ENCODE assay signal across 9 mouse cellular contexts in genomic region chrX:74428146-74428825, GRCm38 (mm10). TPM values are rescaled to one million over a fixed set of nuclear protein-coding genes. Genes with fewer than 3 reads are reported as not detected.
DNase-seq lines count a peak whose midpoint lies in the region; ATAC-seq and TF ChIP-seq lines count a peak whose summit lies in the region.
"Had no signal": no experiment of that assay in that cellular context is flagged by ENCODE, and none has a peak within 500 bp of the region (broad histone marks: within the 10 kb centered on the region; RNA-seq: fewer than 3 reads in every experiment).

No protein-coding gene starts in this region.

- ATAC-seq in kidney, postnatal 0 days (replicated peaks; ENCODE audit: low FRiP score, low read depth) = peak; percentile 7; the same call in 1 of the 2 replicates
- ATAC-seq in embryonic facial prominence, embryonic 13.5 days (ENCODE audit: insufficient number of reproducible peaks, insufficient read depth, low FRiP score, low TSS enrichment, low read depth) = no peak
- peak; percentile 59 for ATAC-seq in neural tube, embryonic 14.5 days (ENCODE audit: low read depth)

- H3K27me3 ChIP-seq in kidney, postnatal 0 days (ENCODE audit: insufficient read depth, low read length) = no peaks in the 10 kb centered on the region
- H3K27me3 ChIP-seq in ES-Bruce4 (ENCODE audit: control insufficient read depth, insufficient read depth, low read length, poor library complexity, severe bottlenecking) = no peaks in the 10 kb centered on the region
- no peaks in the 10 kb centered on the region for H3K27me3 ChIP-seq in embryonic facial prominence, embryonic 13.5 days
- H3K27me3 ChIP-seq in limb, embryonic 10.5 days (ENCODE audit: low read depth, poor library complexity, severe bottlenecking) = peaks cover 6% of the 10 kb centered on the region; the same call in 1 of the 2 replicates
- H3K27me3 ChIP-seq in neural tube, embryonic 14.5 days (ENCODE audit: control insufficient read depth, insufficient read depth, low read length) = no peaks in the 10 kb centered on the region

- peak overlapping the region; percentile 53 for H3K4me3 ChIP-seq in kidney, postnatal 0 days (replicated peaks; ENCODE audit: low read depth, low read length)
- H3K4me3 ChIP-seq in ES-Bruce4 (ENCODE audit: low read depth, low read length) = peak overlapping the region; percentile 92
- H3K4me3 ChIP-seq in embryonic facial prominence, embryonic 13.5 days = peak overlapping the region; percentile 54
- H3K4me3 ChIP-seq in limb, embryonic 10.5 days = peak overlapping the region; percentile 61
- H3K4me3 ChIP-seq in neural tube, embryonic 14.5 days (ENCODE audit: low read depth, low read length) = peak overlapping the region; percentile 46

- TF ChIP-seq EP300 in ES-Bruce4 (IDR thresholded peaks at IDR 0.05; ENCODE audit: insufficient read depth, low read depth, low read length) = no peak

- H3K27ac ChIP-seq in kidney, postnatal 0 days = peak overlapping the region; percentile 90; the same call in 1 of the 2 replicates
- no peak overlapping the region for H3K27ac ChIP-seq in ES-Bruce4 (ENCODE audit: insufficient read depth, low read length)
- peak overlapping the region; percentile 66; the same call in 1 of the 2 replicates for H3K27ac ChIP-seq in embryonic facial prominence, embryonic 13.5 days
- H3K27ac ChIP-seq in limb, embryonic 10.5 days = peak overlapping the region; percentile 84
- H3K27ac ChIP-seq in neural tube, embryonic 14.5 days (ENCODE audit: low read depth, low read length) = peak overlapping the region; percentile 62; the same call in 1 of the 2 replicates

- 34% methylated on average over 35 of the region's 35 CpGs for WGBS in kidney, postnatal 0 days
- WGBS in embryonic facial prominence, embryonic 13.5 days = 36% methylated on average over 35 of the region's 35 CpGs
- WGBS in limb, embryonic 10.5 days = 14% methylated on average over 35 of the region's 35 CpGs
- 21% methylated on average over 35 of the region's 35 CpGs for WGBS in neural tube, embryonic 14.5 days

- peak overlapping the region; percentile 61 for H3K4me2 ChIP-seq in kidney, postnatal 0 days (ENCODE audit: low read length)
- H3K4me2 ChIP-seq in embryonic facial prominence, embryonic 13.5 days = peak overlapping the region; percentile 61
- H3K4me2 ChIP-seq in neural tube, embryonic 14.5 days (ENCODE audit: low read depth, low read length) = peak overlapping the region; percentile 47

- peak; percentile 3 for DNase-seq in kidney, postnatal 0 days (ENCODE audit: low spot score)
- no peak for DNase-seq in kidney, adult 18-20 months
- DNase-seq in limb, embryonic 10.5 days (ENCODE audit: low spot score) = peak; percentile 30
- no peak for DNase-seq in adrenal gland, postnatal 25 days
- no peak for DNase-seq in ovary, postnatal 10 days (ENCODE audit: low spot score)

- no peaks in the 10 kb centered on the region for H3K9me3 ChIP-seq in kidney, postnatal 0 days (replicated peaks; ENCODE audit: low read length)
- H3K9me3 ChIP-seq in ES-Bruce4 (replicated peaks; ENCODE audit: control insufficient read depth, insufficient read depth, low read length, poor library complexity, severe bottlenecking) = no peaks in the 10 kb centered on the region
- H3K9me3 ChIP-seq in embryonic facial prominence, embryonic 13.5 days = no peaks in the 10 kb centered on the region
- no peaks in the 10 kb centered on the region for H3K9me3 ChIP-seq in limb, embryonic 10.5 days (replicated peaks)
- H3K9me3 ChIP-seq in neural tube, embryonic 14.5 days (ENCODE audit: control insufficient read depth, low read length) = no peaks in the 10 kb centered on the region

- H3K4me1 ChIP-seq in kidney, postnatal 0 days (replicated peaks; ENCODE audit: insufficient read depth, low read length) = peaks cover 3% of the 10 kb centered on the region; the same call in 1 of the 2 replicates
- H3K4me1 ChIP-seq in ES-Bruce4 (ENCODE audit: control insufficient read depth, insufficient read depth, low read length) = no peaks in the 10 kb centered on the region
- H3K4me1 ChIP-seq in embryonic facial prominence, embryonic 13.5 days = 0 out of 2 replicates have a peak, but pooled peaks cover 5% of the 10 kb centered on the region
- H3K4me1 ChIP-seq in limb, embryonic 10.5 days = no peaks in the 10 kb centered on the region; the same call in 1 of the 2 replicates
- peaks cover 8% of the 10 kb centered on the region; the same call in 1 of the 2 replicates for H3K4me1 ChIP-seq in neural tube, embryonic 14.5 days (ENCODE audit: control insufficient read depth, insufficient read depth, low read length)

- peak overlapping the region; percentile 52; the same call in 1 of the 2 replicates for H3K9ac ChIP-seq in kidney, postnatal 0 days (ENCODE audit: low read depth, low read length)
- H3K9ac ChIP-seq in ES-Bruce4 (ENCODE audit: low read depth, poor library complexity, severe bottlenecking) = peak overlapping the region; percentile 79
- peak overlapping the region; percentile 70 for H3K9ac ChIP-seq in embryonic facial prominence, embryonic 13.5 days
- H3K9ac ChIP-seq in neural tube, embryonic 14.5 days (replicated peaks; ENCODE audit: low read depth, low read length) = peak overlapping the region; percentile 26; the same call in 1 of the 2 replicates

- H3K36me3 ChIP-seq in kidney, postnatal 0 days (ENCODE audit: insufficient read depth, low read length) = no peaks in the 10 kb centered on the region
- no peaks in the 10 kb centered on the region for H3K36me3 ChIP-seq in ES-Bruce4 (ENCODE audit: control insufficient read depth, insufficient read depth, low read length, poor library complexity, severe bottlenecking)
- H3K36me3 ChIP-seq in embryonic facial prominence, embryonic 13.5 days = no peaks in the 10 kb centered on the region
- H3K36me3 ChIP-seq in limb, embryonic 10.5 days = peaks cover 6% of the 10 kb centered on the region; the same call in 1 of the 2 replicates
- H3K36me3 ChIP-seq in neural tube, embryonic 14.5 days (ENCODE audit: control insufficient read depth, insufficient read depth, low read length) = no peaks in the 10 kb centered on the region

- TF ChIP-seq POLR2A in ES-Bruce4 (IDR thresholded peaks at IDR 0.05; ENCODE audit: insufficient read depth, low read length) = no peak

- no peak for TF ChIP-seq CTCF in kidney, postnatal 0 days (IDR thresholded peaks at IDR 0.05; ENCODE audit: low read depth)
- TF ChIP-seq CTCF in ES-Bruce4 (IDR thresholded peaks at IDR 0.05; ENCODE audit: low read depth, low read length) = no peak

RNA-seq across cellular contexts. Expression of gene G6pdx, which starts 0.7 kb away (rescaled TPM):
- 31.8 and 34.5 TPM in 2 replicates for polyA plus RNA-seq in kidney, postnatal 0 days (2015; fragmentation: Nextera tagmentation; extraction: Ambion mirVana)
- polyA plus RNA-seq in ES-Bruce4 (2011; ENCODE audit: insufficient read depth, insufficient read length, low read depth, missing spikeins) = 35.0 and 37.0 TPM in 2 replicates
- polyA plus RNA-seq in embryonic facial prominence, embryonic 13.5 days (2015; fragmentation: Nextera tagmentation; extraction: Ambion mirVana) = 49.1 and 54.5 TPM in 2 replicates
- polyA plus RNA-seq in limb, embryonic 10.5 days (2016; fragmentation: Nextera tagmentation; extraction: Ambion mirVana) = 53.8 and 54.9 TPM in 2 replicates
- polyA plus RNA-seq in neural tube, embryonic 14.5 days (2014; fragmentation: Nextera tagmentation; extraction: Ambion mirVana) = 53.4 and 57.2 TPM in 2 replicates
- total RNA-seq in adrenal gland, postnatal 25 days (2021) = 144 and 163 TPM in 2 replicates

RNA-seq across cellular contexts. Expression of gene Ikbkg, which starts 35.2 kb away (rescaled TPM):
- 17.1 and 18.1 TPM in 2 replicates for polyA plus RNA-seq in kidney, postnatal 0 days (2015; fragmentation: Nextera tagmentation; extraction: Ambion mirVana)
- polyA plus RNA-seq in ES-Bruce4 (2011; ENCODE audit: insufficient read depth, insufficient read length, low read depth, missing spikeins) = 16.4 and 20.5 TPM in 2 replicates
- 17.9 and 18.8 TPM in 2 replicates for polyA plus RNA-seq in embryonic facial prominence, embryonic 13.5 days (2015; fragmentation: Nextera tagmentation; extraction: Ambion mirVana)
- 16.7 and 17.8 TPM in 2 replicates for polyA plus RNA-seq in limb, embryonic 10.5 days (2016; fragmentation: Nextera tagmentation; extraction: Ambion mirVana)
- 18.3 and 19.2 TPM in 2 replicates for polyA plus RNA-seq in neural tube, embryonic 14.5 days (2014; fragmentation: Nextera tagmentation; extraction: Ambion mirVana)
- total RNA-seq in adrenal gland, postnatal 25 days (2021) = 61.3 and 84.3 TPM in 2 replicates

RNA-seq across cellular contexts. Expression of gene Fam3a, which starts 35.2 kb away (rescaled TPM):
- polyA plus RNA-seq in kidney, postnatal 0 days (2015; fragmentation: Nextera tagmentation; extraction: Ambion mirVana) = 37.0 and 37.1 TPM in 2 replicates
- 10.8 and 14.2 TPM in 2 replicates for polyA plus RNA-seq in ES-Bruce4 (2011; ENCODE audit: insufficient read depth, insufficient read length, low read depth, missing spikeins)
- 38.1 and 45.5 TPM in 2 replicates for polyA plus RNA-seq in embryonic facial prominence, embryonic 13.5 days (2015; fragmentation: Nextera tagmentation; extraction: Ambion mirVana)
- polyA plus RNA-seq in limb, embryonic 10.5 days (2016; fragmentation: Nextera tagmentation; extraction: Ambion mirVana) = 24.0 and 28.4 TPM in 2 replicates
- 36.4 and 37.1 TPM in 2 replicates for polyA plus RNA-seq in neural tube, embryonic 14.5 days (2014; fragmentation: Nextera tagmentation; extraction: Ambion mirVana)
- total RNA-seq in adrenal gland, postnatal 25 days (2021) = 22.2 and 26.2 TPM in 2 replicates

RNA-seq across cellular contexts. Expression of gene Gm6880, which starts 52.9 kb away (rescaled TPM):
- polyA plus RNA-seq in kidney, postnatal 0 days (2015; fragmentation: Nextera tagmentation; extraction: Ambion mirVana) = not detected in 2 replicates
- not detected in 2 replicates for polyA plus RNA-seq in ES-Bruce4 (2011; ENCODE audit: insufficient read depth, insufficient read length, low read depth, missing spikeins)
- polyA plus RNA-seq in embryonic facial prominence, embryonic 13.5 days (2015; fragmentation: Nextera tagmentation; extraction: Ambion mirVana) = not detected in 2 replicates
- not detected in 2 replicates for polyA plus RNA-seq in limb, embryonic 10.5 days (2016; fragmentation: Nextera tagmentation; extraction: Ambion mirVana)
- polyA plus RNA-seq in neural tube, embryonic 14.5 days (2014; fragmentation: Nextera tagmentation; extraction: Ambion mirVana) = not detected in 2 replicates
- not detected in 2 replicates for total RNA-seq in adrenal gland, postnatal 25 days (2021)
- total RNA-seq: common myeloid progenitor, adult 5-6 weeks had no signal

RNA-seq across cellular contexts. Expression of gene Slc10a3, which starts 55.1 kb away (rescaled TPM):
- 23.4 and 24.1 TPM in 2 replicates for polyA plus RNA-seq in kidney, postnatal 0 days (2015; fragmentation: Nextera tagmentation; extraction: Ambion mirVana)
- polyA plus RNA-seq in ES-Bruce4 (2011; ENCODE audit: insufficient read depth, insufficient read length, low read depth, missing spikeins) = 2.6 and 3.0 TPM in 2 replicates
- polyA plus RNA-seq in embryonic facial prominence, embryonic 13.5 days (2015; fragmentation: Nextera tagmentation; extraction: Ambion mirVana) = 19.5 and 20.2 TPM in 2 replicates
- polyA plus RNA-seq in limb, embryonic 10.5 days (2016; fragmentation: Nextera tagmentation; extraction: Ambion mirVana) = 12.2 and 13.2 TPM in 2 replicates
- polyA plus RNA-seq in neural tube, embryonic 14.5 days (2014; fragmentation: Nextera tagmentation; extraction: Ambion mirVana) = 6.9 and 7.8 TPM in 2 replicates
- 18.0 and 20.4 TPM in 2 replicates for total RNA-seq in adrenal gland, postnatal 25 days (2021)

Comparison
In these comparisons a context has a peak if more than half of its experiments do, and no peak if none do; other contexts are left out.
1. DNase-seq: peak in kidney, postnatal 0 days (single experiment) and limb, embryonic 10.5 days (single experiment); none in kidney, adult 18-20 months (single experiment), adrenal gland, postnatal 25 days (single experiment) and ovary, postnatal 10 days (single experiment).
2. H3K9ac ChIP-seq: peak in every context shown above with its lines; median percentile 79 in ES-Bruce4; 70 in embryonic facial prominence, embryonic 13.5 days; 52 in kidney, postnatal 0 days; 26 in neural tube, embryonic 14.5 days.
3. Peak in every context shown above with its lines, with median percentiles within 50 percentile points of each other: H3K4me2 ChIP-seq and H3K4me3 ChIP-seq.